Mouse (Mus musculus): ENCODE data around the gene Tecpr2.

Tecpr2 gene

DNA sequence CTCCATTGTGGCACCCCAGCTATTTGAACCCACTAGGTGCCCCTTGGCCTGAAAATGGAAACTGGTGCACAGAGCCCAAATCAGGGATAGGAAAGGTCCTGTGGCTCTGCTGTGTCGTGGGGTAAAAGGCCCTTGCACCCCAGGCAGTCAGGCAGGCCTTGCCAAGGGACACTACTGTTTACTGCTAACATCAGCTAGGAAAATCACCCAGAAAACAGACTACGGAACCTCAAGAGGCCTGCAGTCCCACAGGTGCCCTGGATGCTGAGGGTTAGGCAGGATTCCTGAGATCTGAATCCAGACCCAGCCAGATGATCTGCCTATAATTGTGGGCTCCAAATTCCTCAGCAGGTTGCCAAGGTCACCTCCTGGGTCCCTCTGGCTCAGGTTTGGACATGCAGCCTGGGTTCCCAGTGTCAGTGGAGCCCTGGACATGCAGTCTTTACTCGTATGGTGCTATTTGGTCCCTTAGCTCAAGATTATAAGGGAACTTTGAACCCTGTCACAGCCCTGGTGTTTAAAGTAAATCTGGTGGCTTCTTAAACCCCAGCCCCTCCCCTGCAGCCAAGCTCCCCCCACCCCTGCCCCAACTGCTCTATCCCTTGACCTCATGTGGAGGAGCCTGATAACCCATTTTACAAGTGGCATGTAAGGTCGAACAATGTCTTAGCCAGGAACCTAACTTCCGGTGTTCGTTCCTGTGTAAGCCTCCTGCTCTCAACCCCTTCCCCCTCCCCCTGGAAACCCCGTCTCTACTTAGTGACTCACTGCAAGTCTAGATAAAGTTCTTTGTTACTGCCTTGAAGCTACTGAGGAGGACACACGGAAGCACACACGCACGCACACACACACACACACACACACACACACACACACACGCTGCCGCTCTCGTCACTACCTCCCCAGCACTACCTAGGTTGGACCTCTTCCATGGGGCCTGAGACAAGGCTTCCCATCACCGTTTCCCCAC lies 118.4 kb downstream of the Tecpr2 start:
- peak; percentile 64 for DNase-seq (ENCODE audit: low read depth)

DNA sequence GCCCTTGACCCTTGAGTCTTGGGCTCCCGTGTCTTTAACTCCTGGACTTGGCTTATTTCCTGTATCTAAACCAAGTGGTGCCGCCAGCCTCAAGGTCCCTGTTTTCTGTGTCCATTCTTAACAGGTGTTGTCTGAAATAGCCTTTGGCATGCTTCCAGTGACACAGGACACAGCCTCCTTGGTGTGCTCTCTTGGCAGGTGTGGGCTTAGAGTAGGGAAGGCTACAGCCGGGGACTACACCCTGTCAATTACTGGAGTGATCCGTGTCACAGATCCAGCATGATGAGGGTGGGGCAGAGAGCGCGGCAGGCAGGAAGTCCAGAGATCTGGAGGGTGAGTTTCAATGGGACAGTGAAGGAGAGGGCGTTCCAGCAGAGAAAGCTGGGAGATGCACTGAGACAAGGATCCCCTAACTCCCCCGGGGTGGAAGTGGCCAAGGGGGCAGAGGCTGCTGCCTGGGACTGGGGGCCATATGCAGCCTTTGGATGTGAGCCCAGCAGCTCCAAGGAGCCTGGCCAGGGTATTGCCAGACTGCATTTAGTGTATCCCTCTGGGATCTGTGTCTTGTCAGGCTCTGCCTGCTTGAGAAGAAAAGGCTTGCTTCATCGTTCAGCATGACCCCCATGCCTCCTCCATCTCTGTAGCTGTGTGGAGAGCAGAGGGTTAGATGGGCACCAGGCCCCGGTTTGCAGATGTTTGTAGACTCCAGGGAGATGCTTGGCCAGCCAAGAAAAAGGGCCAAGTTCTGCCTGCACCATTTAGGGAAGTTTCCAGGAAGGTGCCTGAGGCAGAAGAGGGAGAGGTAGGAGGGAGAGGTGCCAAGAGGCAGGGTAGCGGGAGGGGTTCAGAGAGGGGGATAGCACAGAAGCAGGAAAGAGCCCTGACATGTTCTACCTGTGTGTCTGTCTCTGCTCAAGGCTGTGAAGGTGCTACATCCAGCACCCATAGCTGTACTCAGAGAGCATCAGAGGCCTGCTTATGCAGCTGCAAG lies 119.7 kb downstream of the Tecpr2 start:
- peak; percentile 52 for DNase-seq (ENCODE audit: low read depth)

DNA sequence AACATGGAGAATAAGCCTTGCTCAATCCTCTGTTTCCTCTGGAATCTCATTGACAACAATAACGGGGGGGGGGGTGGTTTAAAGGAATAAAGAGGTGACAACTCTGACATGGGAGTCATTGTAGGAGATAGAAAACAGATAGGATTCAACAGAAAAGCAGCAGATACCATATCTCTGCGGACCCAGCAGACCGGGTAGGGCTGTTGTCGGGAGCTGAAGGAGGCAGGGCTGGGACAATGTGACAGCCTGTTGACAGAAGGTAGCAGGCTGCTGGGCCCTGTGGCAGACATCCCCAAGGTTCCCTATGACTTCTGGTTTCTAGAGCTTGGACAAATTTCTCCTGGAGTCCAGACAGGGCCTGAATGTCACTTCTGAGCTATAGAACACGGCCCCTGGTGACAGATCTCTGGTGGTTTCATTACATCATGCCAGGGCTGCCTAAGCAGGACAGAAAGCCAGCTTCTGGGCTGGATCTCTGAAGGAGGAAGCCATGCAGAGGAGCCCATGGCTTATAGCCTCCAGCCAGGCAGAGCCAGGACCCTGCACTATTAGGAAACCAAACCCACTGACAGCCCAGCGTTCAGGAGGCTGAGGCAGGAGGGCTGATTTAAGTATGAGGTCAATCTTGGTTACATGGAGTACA lies 120.7 kb downstream of the Tecpr2 start:
- DNase-seq (ENCODE audit: low read depth): no peak

- DNase-seq (ENCODE audit: low read depth): no peak
Measured at GRCm38 (mm10) chr12:111016807-111017206, 127.7 kb downstream of the Tecpr2 start.

- no peak for DNase-seq (ENCODE audit: low read depth)
Measured at GRCm38 (mm10) chr12:111018068-111018467, 129.0 kb downstream of the Tecpr2 start.

GRCm38 (mm10) chr12:111019086-111019485 lies 130.0 kb downstream of the Tecpr2 start:
- DNase-seq (ENCODE audit: low read depth): no peak

- no peak for DNase-seq (ENCODE audit: low read depth)
Measured at GRCm38 (mm10) chr12:111021138-111021537, 132.1 kb downstream of the Tecpr2 start.

DNA sequence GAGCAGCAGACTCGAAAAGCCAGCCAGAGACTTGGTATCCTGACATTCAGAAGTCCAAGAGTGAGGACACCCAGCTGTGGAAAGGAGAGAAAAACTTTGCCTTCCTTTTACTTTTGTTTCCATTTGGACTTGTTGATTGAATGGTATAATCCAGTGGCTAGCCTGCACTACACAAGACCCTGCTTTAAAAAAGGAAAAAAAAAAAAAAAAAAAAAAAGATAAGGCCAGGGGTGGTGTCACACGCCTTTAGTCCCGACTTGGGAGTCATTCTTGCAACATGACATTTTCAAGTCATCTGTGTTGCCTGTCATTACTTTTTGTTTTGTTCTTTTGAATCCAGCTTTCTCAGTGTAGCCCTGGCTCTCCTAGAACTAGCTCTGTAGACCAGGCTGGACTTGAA lies 132.5 kb downstream of the Tecpr2 start:
- DNase-seq (ENCODE audit: low read depth): no peak
